Mouse (Mus musculus): ENCODE results near the gene Hist1h2be. TPM values are rescaled to one million over a fixed set of nuclear protein-coding genes. Genes with fewer than 3 reads are reported as not detected.

Hist1h2be gene
- polyA plus RNA-seq (2014; fragmentation: Illumina TruSeq; extraction: RNeasy Lipid Tissue Mini Kit (QIAGEN cat#74804)): 3.4 TPM

DNA sequence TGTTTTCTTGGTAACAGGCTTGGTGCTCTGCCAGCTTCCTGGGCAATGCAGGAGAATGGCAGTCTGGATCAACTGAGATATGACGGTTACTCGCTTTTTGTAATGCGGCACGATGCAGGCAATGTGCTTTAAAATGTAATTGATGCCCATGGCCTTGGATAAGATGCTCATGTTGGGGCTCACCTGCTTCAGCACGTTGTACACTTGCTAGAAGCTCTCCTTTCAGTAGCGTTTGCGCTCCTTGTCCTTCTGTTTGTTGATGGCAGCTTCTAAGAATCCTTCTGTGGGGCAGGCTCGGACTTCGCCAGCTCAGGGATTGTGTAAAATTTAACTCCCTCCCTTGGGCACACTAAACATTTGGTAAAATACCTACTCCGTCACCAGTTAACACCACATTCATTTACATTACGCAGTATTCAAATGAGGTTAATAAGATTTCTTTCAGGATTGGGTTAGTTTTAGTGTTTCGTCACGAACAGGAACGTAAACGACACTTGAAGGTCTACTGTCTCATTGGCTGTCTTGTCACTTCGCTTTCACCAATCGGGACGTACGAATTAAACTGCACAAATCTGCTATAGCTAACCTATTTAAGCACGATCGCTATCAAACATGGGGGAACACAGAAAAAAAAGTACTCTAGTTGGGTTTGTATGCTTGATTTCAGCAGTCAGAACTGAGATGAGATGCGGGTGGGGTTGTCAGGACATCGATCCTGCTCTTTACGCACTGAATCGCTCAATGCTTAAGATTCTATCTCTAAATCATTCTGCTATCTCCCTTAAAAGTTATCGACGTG, at the start of gene Hist1h2be:
TSS of gene Hist1h2be (minus strand) at position 392 of the 799 bp plus-strand sequence.

DNA sequence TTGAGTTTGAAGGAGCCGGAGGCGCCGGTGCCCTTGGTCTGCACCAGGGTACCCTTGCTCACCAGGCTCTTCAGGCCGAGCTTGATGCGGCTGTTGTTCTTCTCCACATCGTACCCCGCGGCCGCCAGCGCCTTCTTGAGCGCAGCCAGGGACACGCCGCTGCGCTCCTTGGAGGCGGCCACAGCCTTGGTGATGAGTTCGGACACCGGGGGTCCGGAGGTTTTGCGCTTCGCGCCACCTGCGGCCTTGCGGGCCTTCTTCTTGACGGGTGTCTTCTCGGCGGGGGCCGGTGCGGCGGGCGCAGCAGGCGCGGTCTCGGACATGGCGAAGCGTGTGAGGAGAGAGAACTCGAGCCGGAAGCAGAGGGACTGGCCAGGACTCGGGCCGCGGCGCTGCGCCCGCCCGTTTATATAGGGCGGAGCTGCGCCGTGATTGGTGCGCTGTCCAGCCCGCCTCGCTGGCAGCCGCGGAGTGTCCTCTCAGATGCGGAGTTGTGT, 1.3 kb upstream of the Hist1h2be start, which contains the start of gene Hist1h1e:
TSS of gene Hist1h1e (minus strand) at position 384 of the 497 bp plus-strand sequence.

DNA sequence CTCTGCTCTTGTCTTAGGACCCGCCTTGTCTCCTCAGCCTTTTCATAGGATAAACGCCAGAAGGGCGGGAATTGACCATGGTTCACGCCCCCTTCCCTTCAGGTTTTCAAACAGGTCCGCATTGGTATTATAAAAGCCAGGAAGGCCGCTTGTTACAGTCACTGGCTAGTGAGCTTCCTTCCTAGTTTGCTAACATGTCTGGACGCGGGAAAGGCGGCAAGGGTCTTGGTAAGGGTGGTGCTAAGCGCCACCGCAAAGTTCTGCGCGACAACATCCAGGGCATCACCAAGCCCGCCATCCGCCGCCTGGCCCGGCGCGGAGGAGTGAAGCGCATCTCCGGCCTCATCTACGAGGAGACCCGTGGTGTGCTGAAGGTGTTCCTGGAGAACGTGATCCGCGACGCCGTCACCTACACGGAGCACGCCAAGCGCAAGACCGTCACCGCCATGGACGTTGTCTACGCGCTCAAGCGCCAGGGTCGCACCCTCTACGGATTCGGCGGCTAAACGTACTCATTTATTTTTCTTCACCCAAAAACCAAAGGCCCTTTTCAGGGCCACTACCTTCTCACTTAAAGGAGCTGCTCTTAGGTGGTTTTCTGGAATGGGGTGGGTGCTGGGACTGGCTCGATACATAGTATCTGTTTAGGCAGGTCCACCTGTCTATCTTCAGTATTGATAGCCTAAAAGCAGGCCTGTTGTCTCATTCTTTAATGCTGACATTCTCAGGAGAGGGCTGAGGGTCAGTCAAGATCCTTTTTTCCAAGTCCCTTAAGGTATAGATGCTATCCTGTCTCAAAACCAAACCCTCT, 39.3 kb downstream of the Hist1h2be start, which contains the start of gene Hist1h4d:
TSS of gene Hist1h4d (plus strand) at position 191 of the 811 bp plus-strand sequence.

DNA sequence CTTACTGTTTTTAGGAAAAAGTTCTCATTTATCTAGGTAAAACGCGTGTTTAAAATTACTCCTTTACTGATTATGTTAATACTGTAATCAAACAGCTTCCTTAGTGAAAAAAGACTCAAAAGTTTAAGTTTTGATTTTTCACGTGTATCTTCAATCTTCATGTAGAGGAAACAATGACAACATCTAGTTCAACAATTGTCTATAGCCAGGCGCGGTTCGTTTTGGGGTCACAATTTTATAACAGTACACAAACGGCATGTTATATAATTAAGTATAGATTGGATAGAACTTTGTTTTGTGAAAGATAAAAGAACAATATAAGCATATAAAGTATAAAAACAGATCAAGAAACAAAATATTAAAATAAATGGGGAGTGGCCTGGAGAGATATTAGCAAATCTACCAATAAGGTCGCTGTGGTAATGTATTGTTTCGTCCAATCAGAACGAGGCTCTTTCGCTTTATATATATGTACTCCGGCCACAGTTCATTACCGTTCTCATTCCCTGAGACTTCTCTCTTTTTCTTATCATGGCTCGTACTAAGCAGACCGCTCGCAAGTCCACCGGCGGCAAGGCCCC, 45.6 kb downstream of the Hist1h2be start, which contains the start of gene Hist1h3d:
TSS of gene Hist1h3d (plus strand) at position 493 of the 581 bp plus-strand sequence.

DNA sequence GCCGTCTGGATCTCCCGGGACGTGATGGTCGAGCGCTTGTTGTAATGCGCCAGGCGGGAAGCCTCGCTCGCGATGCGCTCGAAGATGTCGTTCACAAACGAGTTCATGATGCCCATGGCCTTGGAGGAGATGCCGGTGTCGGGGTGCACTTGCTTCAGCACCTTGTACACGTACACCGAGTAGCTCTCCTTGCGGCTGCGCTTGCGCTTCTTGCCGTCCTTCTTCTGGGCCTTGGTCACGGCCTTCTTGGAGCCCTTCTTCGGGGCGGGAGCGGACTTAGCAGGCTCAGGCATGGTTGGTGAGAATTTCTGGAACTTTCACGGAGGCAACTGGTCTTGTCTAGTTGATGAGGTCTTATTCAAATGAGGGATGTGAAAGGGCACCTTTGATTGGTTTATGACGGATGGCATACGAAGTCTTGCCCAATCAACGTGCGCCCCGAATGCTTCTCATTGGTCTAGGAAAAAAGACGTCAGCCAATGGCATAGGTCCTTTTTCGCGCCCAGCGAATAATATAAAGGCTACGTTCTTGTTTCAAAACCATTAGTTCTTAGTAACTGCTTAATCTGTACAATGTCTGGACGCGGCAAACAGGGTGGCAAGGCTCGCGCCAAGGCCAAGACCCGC, 46.9 kb downstream of the Hist1h2be start, which contains the start of the genes Hist1h2bf and Hist1h2ad:
TSS of gene Hist1h2bf (minus strand) at position 299 of the 627 bp plus-strand sequence.
TSS of gene Hist1h2ad (plus strand) at position 484 of the 627 bp plus-strand sequence.

DNA sequence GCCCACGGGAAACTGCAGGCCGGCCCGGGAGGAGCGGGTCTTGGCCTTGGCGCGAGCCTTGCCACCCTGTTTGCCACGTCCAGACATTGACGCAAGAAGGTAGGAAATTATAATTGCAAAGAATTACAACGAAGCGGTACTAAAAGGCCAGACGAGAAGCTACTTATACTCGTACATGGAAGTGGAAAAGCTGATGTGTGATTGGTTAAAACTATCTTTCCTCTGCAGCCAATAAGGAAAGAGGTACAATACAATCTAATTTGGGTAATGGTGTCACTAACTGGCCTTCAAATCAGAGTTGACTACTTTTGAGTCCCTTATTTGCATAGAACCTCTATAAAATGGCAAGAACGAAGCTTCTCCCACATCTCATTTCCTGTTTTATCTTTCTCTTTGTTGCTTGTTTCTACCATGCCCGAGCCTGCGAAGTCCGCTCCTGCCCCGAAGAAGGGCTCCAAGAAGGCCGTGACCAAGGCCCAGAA, 49.9 kb downstream of the Hist1h2be start, which contains the start of the genes Hist1h2ae and Hist1h2bg:
TSS of gene Hist1h2ae (minus strand) at position 199 of the 482 bp plus-strand sequence.
TSS of gene Hist1h2bg (plus strand) at position 375 of the 482 bp plus-strand sequence.

DNA sequence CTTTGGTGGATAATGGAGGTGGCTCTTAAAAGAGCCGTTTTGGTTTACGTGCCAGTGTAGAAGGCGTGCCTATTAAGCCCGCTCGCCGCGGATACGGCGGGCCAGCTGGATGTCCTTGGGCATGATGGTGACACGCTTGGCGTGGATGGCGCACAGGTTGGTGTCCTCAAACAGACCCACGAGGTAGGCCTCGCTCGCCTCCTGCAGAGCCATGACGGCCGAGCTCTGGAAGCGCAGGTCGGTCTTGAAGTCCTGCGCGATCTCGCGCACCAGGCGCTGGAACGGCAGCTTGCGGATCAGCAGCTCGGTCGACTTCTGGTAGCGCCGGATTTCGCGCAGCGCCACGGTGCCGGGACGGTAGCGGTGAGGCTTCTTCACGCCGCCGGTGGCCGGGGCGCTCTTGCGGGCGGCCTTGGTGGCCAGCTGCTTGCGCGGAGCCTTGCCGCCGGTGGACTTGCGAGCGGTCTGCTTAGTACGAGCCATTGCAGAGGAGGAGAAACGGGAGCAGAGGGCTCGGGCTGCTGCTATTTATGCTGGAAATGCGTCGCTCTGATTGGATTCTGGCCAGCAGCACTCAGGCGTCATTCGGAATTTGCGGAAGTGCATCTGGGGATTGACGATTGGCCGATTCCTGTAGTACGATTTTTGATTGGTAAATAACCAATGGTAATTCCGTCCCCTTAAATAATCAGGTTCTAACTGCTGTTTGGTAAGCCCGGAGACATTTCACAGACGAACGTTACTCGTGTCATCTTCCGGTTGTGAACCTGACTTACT, 58.9 kb downstream of the Hist1h2be start, which contains the start of gene Hist1h3e:
TSS of gene Hist1h3e (minus strand) at position 487 of the 777 bp plus-strand sequence.

DNA sequence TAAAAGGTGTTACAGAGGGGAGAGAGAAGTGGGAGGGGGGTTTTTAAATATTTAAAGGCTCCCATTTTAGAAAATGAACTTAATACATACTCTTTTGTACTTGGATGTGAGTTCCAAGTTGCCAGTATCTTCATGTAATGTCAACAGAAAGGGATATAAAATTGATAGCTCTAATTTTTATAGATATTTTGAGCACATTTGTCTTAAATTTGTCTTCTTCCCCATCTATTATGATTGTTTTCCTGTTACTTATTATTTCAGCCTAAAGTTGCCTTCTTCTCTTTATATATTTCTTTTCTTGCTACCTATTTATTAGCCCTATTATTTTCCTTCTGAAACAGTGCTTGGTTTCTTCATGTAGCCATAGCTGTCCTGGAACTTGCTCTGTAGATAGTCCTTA, 68.0 kb downstream of the Hist1h2be start, which contains the start of gene Hist1h1d:
TSS of gene Hist1h1d (plus strand) at position 301 of the 400 bp plus-strand sequence.

DNA sequence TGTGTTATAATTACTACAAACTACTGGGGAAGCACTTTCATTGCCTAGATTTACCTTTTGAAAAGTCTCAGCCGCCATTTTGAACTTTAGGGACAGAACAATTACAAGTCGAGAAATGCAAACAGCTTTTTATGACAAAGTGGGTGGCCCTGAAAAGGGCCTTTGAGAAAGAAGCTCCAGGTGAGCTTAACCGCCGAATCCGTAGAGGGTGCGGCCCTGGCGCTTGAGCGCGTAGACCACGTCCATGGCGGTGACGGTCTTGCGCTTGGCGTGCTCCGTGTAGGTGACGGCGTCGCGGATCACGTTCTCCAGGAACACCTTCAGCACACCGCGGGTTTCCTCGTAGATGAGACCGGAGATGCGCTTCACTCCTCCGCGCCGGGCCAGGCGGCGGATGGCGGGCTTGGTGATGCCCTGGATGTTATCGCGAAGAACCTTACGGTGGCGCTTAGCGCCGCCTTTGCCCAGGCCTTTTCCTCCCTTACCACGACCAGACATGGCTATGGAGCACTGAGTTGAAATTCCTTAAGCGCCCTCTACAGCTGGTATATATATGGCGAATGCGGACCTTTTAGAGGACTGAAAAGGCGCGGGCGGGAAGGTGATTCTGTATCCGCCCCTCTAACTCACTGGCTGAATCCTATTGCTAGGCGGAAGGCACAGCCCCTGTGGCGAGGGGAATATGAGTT, 69.6 kb downstream of the Hist1h2be start, which contains the start of gene Hist1h4f:
TSS of gene Hist1h4f (minus strand) at position 503 of the 689 bp plus-strand sequence.

DNA sequence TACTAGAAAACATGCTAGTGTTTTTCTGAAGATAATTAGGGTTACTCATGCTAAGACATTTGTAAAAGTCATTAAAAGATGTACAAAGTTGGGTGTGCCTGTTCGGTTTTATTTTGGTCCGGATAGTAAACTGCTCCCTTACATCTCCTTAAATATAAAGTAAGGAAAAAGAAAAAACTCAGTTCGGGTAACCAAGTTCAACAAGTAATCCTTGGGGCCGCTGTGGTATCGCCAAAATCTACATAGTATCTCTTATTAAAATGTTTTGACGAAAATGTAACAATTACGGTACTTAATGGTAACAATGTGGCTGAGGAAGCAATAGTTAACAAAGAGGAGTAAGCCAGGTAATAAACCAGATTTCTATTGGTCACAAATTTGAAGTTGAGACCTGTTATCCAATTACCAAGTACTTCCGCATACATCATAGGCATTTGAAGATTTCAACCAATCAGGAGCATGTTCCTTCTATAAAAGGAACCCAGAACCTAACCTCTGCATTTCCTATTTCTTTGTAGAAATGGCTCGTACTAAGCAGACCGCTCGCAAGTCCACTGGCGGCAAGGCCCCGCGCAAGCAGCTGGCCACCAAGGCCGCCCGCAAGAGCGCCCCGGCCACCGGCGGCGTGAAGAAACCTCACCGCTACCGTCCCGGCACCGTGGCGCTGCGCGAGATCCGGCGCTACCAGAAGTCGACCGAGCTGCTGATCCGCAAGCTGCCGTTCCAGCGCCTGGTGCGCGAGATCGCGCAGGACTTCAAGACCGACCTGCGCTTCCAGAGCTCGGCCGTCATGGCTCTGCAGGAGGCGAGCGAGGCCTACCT, 76.7 kb downstream of the Hist1h2be start, which contains the start of gene Hist1h3f:
TSS of gene Hist1h3f (plus strand) at position 88 of the 822 bp plus-strand sequence.

DNA sequence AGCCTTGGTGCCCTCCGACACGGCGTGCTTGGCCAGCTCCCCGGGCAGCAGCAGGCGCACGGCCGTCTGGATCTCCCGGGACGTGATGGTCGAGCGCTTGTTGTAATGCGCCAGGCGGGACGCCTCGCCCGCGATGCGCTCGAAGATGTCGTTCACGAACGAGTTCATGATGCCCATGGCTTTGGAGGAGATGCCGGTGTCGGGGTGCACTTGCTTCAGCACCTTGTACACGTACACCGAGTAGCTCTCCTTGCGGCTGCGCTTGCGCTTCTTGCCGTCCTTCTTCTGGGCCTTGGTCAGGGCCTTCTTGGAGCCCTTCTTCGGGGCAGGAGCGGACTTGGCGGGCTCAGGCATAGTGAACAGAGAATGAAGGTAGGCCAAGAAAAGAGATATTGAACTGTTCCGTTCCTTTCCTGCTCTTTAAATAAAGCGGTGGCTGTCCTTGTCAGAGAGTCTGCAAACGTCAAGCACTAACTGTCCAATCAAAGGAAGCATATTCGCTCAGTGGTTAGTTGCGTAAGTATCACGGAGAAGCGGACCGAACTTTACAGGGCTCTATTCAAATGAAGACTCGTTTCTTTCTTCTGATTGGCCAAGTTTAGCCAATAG, 77.8 kb downstream of the Hist1h2be start, which contains the start of gene Hist1h2bh:
TSS of gene Hist1h2bh (minus strand) at position 394 of the 609 bp plus-strand sequence.

DNA sequence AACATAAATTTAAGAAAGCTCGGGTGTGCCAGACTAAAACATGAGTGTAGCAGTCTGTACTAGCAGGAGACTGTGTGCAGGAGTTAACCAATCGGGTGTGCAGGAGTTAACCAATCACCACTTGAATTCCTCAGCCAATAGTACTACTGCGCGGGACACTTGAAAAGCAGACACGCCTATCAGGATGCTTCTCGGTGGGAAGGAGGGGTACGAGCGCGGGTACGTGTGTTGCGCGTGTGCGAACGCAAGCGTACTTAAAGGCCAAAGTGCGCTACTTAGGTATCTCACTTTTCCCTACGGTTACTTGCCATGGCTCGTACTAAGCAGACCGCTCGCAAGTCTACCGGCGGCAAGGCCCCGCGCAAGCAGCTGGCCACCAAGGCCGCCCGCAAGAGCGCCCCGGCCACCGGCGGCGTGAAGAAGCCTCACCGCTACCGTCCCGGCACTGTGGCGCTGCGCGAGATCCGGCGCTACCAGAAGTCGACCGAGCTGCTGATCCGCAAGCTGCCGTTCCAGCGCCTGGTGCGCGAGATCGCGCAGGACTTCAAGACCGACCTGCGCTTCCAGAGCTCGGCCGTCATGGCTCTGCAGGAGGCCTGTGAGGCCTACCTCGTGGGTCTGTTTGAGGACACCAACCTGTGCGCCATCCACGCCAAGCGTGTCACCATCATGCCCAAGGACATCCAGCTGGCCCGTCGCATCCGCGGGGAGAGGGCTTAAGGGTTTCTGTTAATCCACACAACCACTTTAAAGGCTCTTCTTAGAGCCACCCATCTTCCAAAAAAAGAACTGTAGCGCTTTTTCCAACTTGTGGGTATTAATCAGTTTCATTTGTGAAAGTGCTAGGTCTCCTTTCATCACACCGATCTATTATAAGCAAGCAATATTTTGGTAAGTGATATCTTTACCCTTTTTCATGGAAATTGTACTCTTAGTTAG, 85.5 kb downstream of the Hist1h2be start, which contains the start of gene Hist1h3g:
TSS of gene Hist1h3g (plus strand) at position 286 of the 939 bp plus-strand sequence.

Other genes starting within 250 kb of the Hist1h2be start
- gene Abt1, start 197.3 kb downstream of the Hist1h2be start, polyA plus RNA-seq (2014; fragmentation: Illumina TruSeq; extraction: RNeasy Lipid Tissue Mini Kit (QIAGEN cat#74804)): 3.4 TPM
- 0.17 TPM for gene Btn1a1, start 155.2 kb downstream of the Hist1h2be start, polyA plus RNA-seq (2014; fragmentation: Illumina TruSeq; extraction: RNeasy Lipid Tissue Mini Kit (QIAGEN cat#74804))
- gene Btn2a2, start 132.3 kb downstream of the Hist1h2be start, polyA plus RNA-seq (2014; fragmentation: Illumina TruSeq; extraction: RNeasy Lipid Tissue Mini Kit (QIAGEN cat#74804)): not detected
- gene Hist1h4h, start 90.1 kb downstream of the Hist1h2be start, polyA plus RNA-seq (2014; fragmentation: Illumina TruSeq; extraction: RNeasy Lipid Tissue Mini Kit (QIAGEN cat#74804)): not detected
- gene Hist1h2af, start 87.2 kb downstream of the Hist1h2be start, polyA plus RNA-seq (2014; fragmentation: Illumina TruSeq; extraction: RNeasy Lipid Tissue Mini Kit (QIAGEN cat#74804)): not detected
- gene Hist1h3g, start 85.7 kb downstream of the Hist1h2be start, polyA plus RNA-seq (2014; fragmentation: Illumina TruSeq; extraction: RNeasy Lipid Tissue Mini Kit (QIAGEN cat#74804)): not detected
- gene Hist1h2bh, start 77.7 kb downstream of the Hist1h2be start, polyA plus RNA-seq (2014; fragmentation: Illumina TruSeq; extraction: RNeasy Lipid Tissue Mini Kit (QIAGEN cat#74804)): 1.00 TPM
- not detected for gene Hist1h3f, start 77.1 kb downstream of the Hist1h2be start, polyA plus RNA-seq (2014; fragmentation: Illumina TruSeq; extraction: RNeasy Lipid Tissue Mini Kit (QIAGEN cat#74804))
- gene Hist1h4f, start 69.5 kb downstream of the Hist1h2be start, polyA plus RNA-seq (2014; fragmentation: Illumina TruSeq; extraction: RNeasy Lipid Tissue Mini Kit (QIAGEN cat#74804)): not detected
- gene Hist1h1d, start 67.9 kb downstream of the Hist1h2be start, polyA plus RNA-seq (2014; fragmentation: Illumina TruSeq; extraction: RNeasy Lipid Tissue Mini Kit (QIAGEN cat#74804)): 0.14 TPM
- gene Hist1h3e, start 58.8 kb downstream of the Hist1h2be start, polyA plus RNA-seq (2014; fragmentation: Illumina TruSeq; extraction: RNeasy Lipid Tissue Mini Kit (QIAGEN cat#74804)): not detected
- 0.80 TPM for gene Hist1h2ae, start 49.9 kb downstream of the Hist1h2be start, polyA plus RNA-seq (2014; fragmentation: Illumina TruSeq; extraction: RNeasy Lipid Tissue Mini Kit (QIAGEN cat#74804))
- not detected for gene Hist1h2bg, start 49.7 kb downstream of the Hist1h2be start, polyA plus RNA-seq (2014; fragmentation: Illumina TruSeq; extraction: RNeasy Lipid Tissue Mini Kit (QIAGEN cat#74804))
- gene Hist1h2bf, start 46.9 kb downstream of the Hist1h2be start, polyA plus RNA-seq (2014; fragmentation: Illumina TruSeq; extraction: RNeasy Lipid Tissue Mini Kit (QIAGEN cat#74804)): not detected
- gene Hist1h2ad, start 46.7 kb downstream of the Hist1h2be start, polyA plus RNA-seq (2014; fragmentation: Illumina TruSeq; extraction: RNeasy Lipid Tissue Mini Kit (QIAGEN cat#74804)): not detected
- gene Hist1h3d, start 45.4 kb downstream of the Hist1h2be start, polyA plus RNA-seq (2014; fragmentation: Illumina TruSeq; extraction: RNeasy Lipid Tissue Mini Kit (QIAGEN cat#74804)): 0.37 TPM
- gene Hist1h4d, start 39.5 kb downstream of the Hist1h2be start, polyA plus RNA-seq (2014; fragmentation: Illumina TruSeq; extraction: RNeasy Lipid Tissue Mini Kit (QIAGEN cat#74804)): 0.57 TPM
- 0.40 TPM for gene Hist1h1e, start 1.4 kb upstream of the Hist1h2be start, polyA plus RNA-seq (2014; fragmentation: Illumina TruSeq; extraction: RNeasy Lipid Tissue Mini Kit (QIAGEN cat#74804))
- gene Hist1h2ac, start 62.8 kb upstream of the Hist1h2be start, polyA plus RNA-seq (2014; fragmentation: Illumina TruSeq; extraction: RNeasy Lipid Tissue Mini Kit (QIAGEN cat#74804)): 0.83 TPM
- 68.0 TPM for gene Hist1h2bc, start 63.1 kb upstream of the Hist1h2be start, polyA plus RNA-seq (2014; fragmentation: Illumina TruSeq; extraction: RNeasy Lipid Tissue Mini Kit (QIAGEN cat#74804))
- gene Hist1h1t, start 74.7 kb upstream of the Hist1h2be start, polyA plus RNA-seq (2014; fragmentation: Illumina TruSeq; extraction: RNeasy Lipid Tissue Mini Kit (QIAGEN cat#74804)): not detected
- not detected for gene Hist1h4c, start 77.3 kb upstream of the Hist1h2be start, polyA plus RNA-seq (2014; fragmentation: Illumina TruSeq; extraction: RNeasy Lipid Tissue Mini Kit (QIAGEN cat#74804))
- gene Hfe, start 89.7 kb upstream of the Hist1h2be start, polyA plus RNA-seq (2014; fragmentation: Illumina TruSeq; extraction: RNeasy Lipid Tissue Mini Kit (QIAGEN cat#74804)): 24.7 TPM
- gene Hist1h1c, start 117.7 kb upstream of the Hist1h2be start, polyA plus RNA-seq (2014; fragmentation: Illumina TruSeq; extraction: RNeasy Lipid Tissue Mini Kit (QIAGEN cat#74804)): 9.9 TPM
- gene Hist1h3c, start 124.5 kb upstream of the Hist1h2be start, polyA plus RNA-seq (2014; fragmentation: Illumina TruSeq; extraction: RNeasy Lipid Tissue Mini Kit (QIAGEN cat#74804)): not detected
- not detected for gene Hist1h2bb, start 125.6 kb upstream of the Hist1h2be start, polyA plus RNA-seq (2014; fragmentation: Illumina TruSeq; extraction: RNeasy Lipid Tissue Mini Kit (QIAGEN cat#74804))
- not detected for gene Hist1h2ab, start 130.0 kb upstream of the Hist1h2be start, polyA plus RNA-seq (2014; fragmentation: Illumina TruSeq; extraction: RNeasy Lipid Tissue Mini Kit (QIAGEN cat#74804))
- gene Hist1h3b, start 131.1 kb upstream of the Hist1h2be start, polyA plus RNA-seq (2014; fragmentation: Illumina TruSeq; extraction: RNeasy Lipid Tissue Mini Kit (QIAGEN cat#74804)): not detected
- gene Hist1h4b, start 135.9 kb upstream of the Hist1h2be start, polyA plus RNA-seq (2014; fragmentation: Illumina TruSeq; extraction: RNeasy Lipid Tissue Mini Kit (QIAGEN cat#74804)): not detected
- gene Hist1h4a, start 140.1 kb upstream of the Hist1h2be start, polyA plus RNA-seq (2014; fragmentation: Illumina TruSeq; extraction: RNeasy Lipid Tissue Mini Kit (QIAGEN cat#74804)): not detected
- gene Hist1h3a, start 141.3 kb upstream of the Hist1h2be start, polyA plus RNA-seq (2014; fragmentation: Illumina TruSeq; extraction: RNeasy Lipid Tissue Mini Kit (QIAGEN cat#74804)): not detected
- gene Hist1h1a, start 142.5 kb upstream of the Hist1h2be start, polyA plus RNA-seq (2014; fragmentation: Illumina TruSeq; extraction: RNeasy Lipid Tissue Mini Kit (QIAGEN cat#74804)): not detected
- not detected for gene Trim38, start 148.8 kb upstream of the Hist1h2be start, polyA plus RNA-seq (2014; fragmentation: Illumina TruSeq; extraction: RNeasy Lipid Tissue Mini Kit (QIAGEN cat#74804))
- gene Slc17a2, start 185.9 kb upstream of the Hist1h2be start, polyA plus RNA-seq (2014; fragmentation: Illumina TruSeq; extraction: RNeasy Lipid Tissue Mini Kit (QIAGEN cat#74804)): 0.09 TPM
- not detected for gene Slc17a3, start 218.3 kb upstream of the Hist1h2be start, polyA plus RNA-seq (2014; fragmentation: Illumina TruSeq; extraction: RNeasy Lipid Tissue Mini Kit (QIAGEN cat#74804))
- not detected for gene Slc17a1, start 246.6 kb upstream of the Hist1h2be start, polyA plus RNA-seq (2014; fragmentation: Illumina TruSeq; extraction: RNeasy Lipid Tissue Mini Kit (QIAGEN cat#74804))

Measured in ovary, adult 10 weeks (tissue).